In the genomic region with DNA sequence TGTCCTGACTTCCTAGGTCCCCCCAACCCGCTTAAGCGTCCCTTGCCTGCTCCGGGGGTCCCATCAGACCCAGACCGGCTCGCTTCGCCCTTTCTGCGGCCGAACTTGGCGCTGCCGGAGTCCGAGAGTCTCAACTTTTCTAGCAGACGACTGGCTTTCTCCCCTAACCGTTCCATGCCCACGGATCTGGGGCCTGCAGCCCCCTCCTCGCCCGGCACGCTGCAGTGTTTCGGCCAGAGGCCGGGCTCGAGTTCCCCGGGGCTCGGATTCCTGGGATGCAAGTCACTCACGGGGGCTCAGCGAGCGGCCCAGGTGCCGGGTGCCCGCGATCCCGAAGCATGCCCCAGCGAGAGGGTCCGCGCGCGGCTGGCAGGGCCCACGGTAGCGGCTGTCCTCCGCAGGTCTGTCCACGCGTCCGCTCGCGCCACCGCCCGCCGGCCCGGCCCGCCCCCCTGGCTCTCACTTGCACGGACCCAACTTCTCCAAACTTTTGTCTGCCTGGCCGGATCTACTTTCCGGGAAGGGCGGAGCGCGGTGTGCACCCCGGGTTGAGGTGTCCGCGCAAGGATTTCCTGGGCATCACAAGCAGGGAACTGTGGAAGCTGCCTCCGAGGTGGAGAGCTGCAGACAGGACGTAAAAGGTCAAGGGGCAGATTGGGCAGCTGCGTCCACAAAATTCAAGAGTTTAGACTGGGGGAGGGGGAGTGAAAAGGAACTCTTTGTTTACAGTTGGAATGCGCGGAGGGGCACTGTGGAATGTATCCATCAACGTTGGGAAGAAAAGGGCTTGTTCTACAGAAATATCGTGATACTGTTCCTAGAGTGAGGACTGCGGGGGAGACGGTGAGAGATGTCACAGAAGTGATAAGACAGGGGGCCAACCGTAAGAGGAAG, we compare ENCODE assay signal across 8 mouse cellular contexts. TPM values are rescaled to one million over a fixed set of nuclear protein-coding genes. Genes with fewer than 3 reads are reported as not detected.
DNase-seq lines count a peak whose midpoint lies in the region; ATAC-seq lines count a peak whose summit lies in the region.

A gene (minus strand): TSS at position 470 of the 894 bp plus-strand sequence.

- DNase-seq in MN1 (ENCODE audit: low spot score), result peak; percentile 56
- peak; percentile 74 to 83 for DNase-seq in cerebellum, postnatal 10 days
- peak; percentile 57 to 63 for DNase-seq in frontal cortex, postnatal 14 days (ENCODE audit: low spot score in 2 of 2)
- DNase-seq in hindbrain, embryonic 11.5 days (ENCODE audit: low spot score), result peak; percentile 89
- DNase-seq in layer of hippocampus, postnatal 14 days (ENCODE audit: low spot score in 2 of 2), result peak; percentile 66 to 73
- DNase-seq in lung, postnatal 25 days (ENCODE audit: low spot score), result peak; percentile 93
- DNase-seq in retina, embryonic 14.5 days (ENCODE audit: low spot score), result peak; percentile 87
- peak; percentile 85 to 88 for DNase-seq in urinary bladder, adult 18-20 months (ENCODE audit: low spot score in 2 of 2)

- peaks cover 21% of the 10 kb centered on the region for H3K4me1 ChIP-seq in hindbrain, embryonic 11.5 days (replicated peaks; ENCODE audit: control insufficient read depth, insufficient read depth, low read length)

- peak within 1 kb of the TSS; percentile 73 for H3K27ac ChIP-seq in hindbrain, embryonic 11.5 days (ENCODE audit: low read depth, low read length)

- H3K27me3 ChIP-seq in hindbrain, embryonic 11.5 days (ENCODE audit: control insufficient read depth, insufficient read depth, low read length), result 0 out of 2 replicates have a peak, but pooled peaks cover 2% of the 10 kb centered on the region

- no peaks in the 10 kb centered on the region for H3K36me3 ChIP-seq in hindbrain, embryonic 11.5 days (ENCODE audit: control insufficient read depth, insufficient read depth, low read length)

- no peaks in the 10 kb centered on the region for H3K9me3 ChIP-seq in hindbrain, embryonic 11.5 days (ENCODE audit: control insufficient read depth, low read length)

- peak within 1 kb of the TSS; percentile 83 for H3K4me3 ChIP-seq in hindbrain, embryonic 11.5 days (ENCODE audit: low read depth, low read length)

- peak within 1 kb of the TSS; percentile 83 for H3K4me2 ChIP-seq in hindbrain, embryonic 11.5 days (replicated peaks; ENCODE audit: low read depth, low read length)

- WGBS in hindbrain, embryonic 11.5 days, result under 1% methylated on average over 66 of the region's 66 CpGs

- H3K9ac ChIP-seq in hindbrain, embryonic 11.5 days (ENCODE audit: low read depth, low read length), result peak within 1 kb of the TSS; percentile 93

- ATAC-seq in hindbrain, embryonic 11.5 days (ENCODE audit: low FRiP score), result peak; percentile 65

RNA-seq across cellular contexts. Expression of the gene that starts here (rescaled TPM):
- polyA plus RNA-seq in hindbrain, embryonic 11.5 days (2014; fragmentation: Nextera tagmentation; extraction: Ambion mirVana), result 23.2 and 29.4 TPM in 2 replicates
- total RNA-seq in layer of hippocampus, postnatal 14 days (2021), result 1 to 10 TPM; 2.6 to 3.2 TPM

Comparison
In these comparisons a context has a peak if more than half of its experiments do, and no peak if none do; other contexts are left out.
1. Peak in every context shown above with its lines: DNase-seq, ATAC-seq, H3K4me3 ChIP-seq and H3K27ac ChIP-seq.